Mouse (Mus musculus) adrenal gland, postnatal 36 days (tissue): ENCODE measurements around the gene Fkbp11. TPM values are rescaled to one million over a fixed set of nuclear protein-coding genes. Genes with fewer than 3 reads are reported as not detected.

Experiments used
- DNase-seq, 2 experiments: peaks; one replicate each; pipeline ENCODE4 v3.0.0; 2021; ENCODE audit warnings: mixed read lengths in 1 of 2
- total RNA-seq, 2 experiments: library from RNA; stranded (reverse); gene quantifications; 2 replicates each; pipeline ENCODE4 v1.2.3; 2021

The Fkbp11 gene
- total RNA-seq, 2 experiments from 2014 or later = 7.5 to 9.1 TPM

GRCm38 (mm10) chr15:98740219-98740618 lies 12.2 kb upstream of the Fkbp11 start:
- no peak for DNase-seq

GRCm38 (mm10) chr15:98738796-98739195 lies 10.8 kb upstream of the Fkbp11 start:
- DNase-seq = no peak

GRCm38 (mm10) chr15:98737881-98738280 lies 9.9 kb upstream of the Fkbp11 start:
- peak; percentile 33 to 51 for DNase-seq

GRCm38 (mm10) chr15:98736521-98736920 lies 8.5 kb upstream of the Fkbp11 start:
- no peak for DNase-seq

- no peak for DNase-seq
These were observed 6.1 kb upstream of the Fkbp11 start for GRCm38 (mm10) chr15:98733976-98734566.

- no peak for DNase-seq
These were observed 5.4 kb upstream of the Fkbp11 start for GRCm38 (mm10) chr15:98733370-98733769.

GRCm38 (mm10) chr15:98732006-98732531 lies 4.1 kb upstream of the Fkbp11 start:
- no peak for DNase-seq

GRCm38 (mm10) chr15:98730790-98731189 lies 2.8 kb upstream of the Fkbp11 start:
- no peak for DNase-seq

GRCm38 (mm10) chr15:98729791-98730545 lies 2.0 kb upstream of the Fkbp11 start:
- no peak for DNase-seq

GRCm38 (mm10) chr15:98728366-98728765 lies 368 bp upstream of the Fkbp11 start:
- DNase-seq = peak; percentile 29 to 44

GRCm38 (mm10) chr15:98726746-98727145 lies 1.3 kb downstream of the Fkbp11 start:
- DNase-seq = no peak

- DNase-seq = no peak
These were observed 1.9 kb downstream of the Fkbp11 start for GRCm38 (mm10) chr15:98726079-98726478.

GRCm38 (mm10) chr15:98724441-98724840 lies 3.6 kb downstream of the Fkbp11 start:
- DNase-seq = no peak

- DNase-seq = no peak
These were observed 5.1 kb downstream of the Fkbp11 start for GRCm38 (mm10) chr15:98722854-98723253.

- DNase-seq = no peak
These were observed 5.8 kb downstream of the Fkbp11 start for GRCm38 (mm10) chr15:98722191-98722590.

GRCm38 (mm10) chr15:98717301-98717700 lies 10.7 kb downstream of the Fkbp11 start:
- no peak for DNase-seq

- DNase-seq = peak; percentile 18 to 29
These were observed 13.8 kb downstream of the Fkbp11 start for GRCm38 (mm10) chr15:98714230-98714652.

- peak; percentile 78 to 87 for DNase-seq
These were observed 17.6 kb downstream of the Fkbp11 start for GRCm38 (mm10) chr15:98710442-98710841.

GRCm38 (mm10) chr15:98707766-98708372 lies 20.1 kb downstream of the Fkbp11 start, which contains the start of gene Ccdc65:
Gene Ccdc65, plus strand, starts transcription at chr15:98708207.
- DNase-seq = peak; percentile 87 to 89

GRCm38 (mm10) chr15:98704312-98704711 lies 23.7 kb downstream of the Fkbp11 start:
- DNase-seq = no peak

- DNase-seq = peak; percentile 92 to 94
These were observed 28.6 kb downstream of the Fkbp11 start for GRCm38 (mm10) chr15:98699190-98700105.

GRCm38 (mm10) chr15:98696216-98696615 lies 31.8 kb downstream of the Fkbp11 start:
- no peak for DNase-seq
